ENCODE assay signal across 7 mouse cellular contexts in genomic region chr2:13572647-13573407, GRCm38 (mm10). TPM values are rescaled to one million over a fixed set of nuclear protein-coding genes. Genes with fewer than 3 reads are reported as not detected.
A peak's percentile ranks its signal among the peaks of the same experiment; 100 is the strongest.
DNase-seq lines count a peak whose midpoint lies in the region; ATAC-seq and TF ChIP-seq lines count a peak whose summit lies in the region.

No protein-coding gene starts in this region.

- no peak for DNase-seq in thymus, adult 2 months
- DNase-seq in thymus, postnatal 0 days (ENCODE audit: low spot score): no peak
- DNase-seq in splenic B cell, adult 2 months (ENCODE audit: low read depth, low spot score): peak; percentile 50
- DNase-seq in ovary, postnatal 36 days (ENCODE audit: low spot score): no peak
- no peak for DNase-seq in right cerebral cortex, postnatal 4 days

- H3K27ac ChIP-seq in thymus, adult 2 months (ENCODE audit: control insufficient read depth, insufficient read depth, low read length): peak overlapping the region; percentile 82; the same call in 1 of the 2 replicates
- peak overlapping the region; percentile 100 for H3K27ac ChIP-seq in embryonic fibroblast, embryonic 13.5 days (ENCODE audit: insufficient read depth, low read length)
- peak overlapping the region; percentile 66 for H3K27ac ChIP-seq in liver, embryonic 12.5 days

- peak overlapping the region; percentile 64 for H3K4me2 ChIP-seq in liver, embryonic 12.5 days

- peaks cover 4% of the 10 kb centered on the region for H3K4me1 ChIP-seq in thymus, adult 2 months (replicated peaks; ENCODE audit: control insufficient read depth, insufficient read depth, low read length)
- H3K4me1 ChIP-seq in embryonic fibroblast, embryonic 13.5 days (ENCODE audit: control insufficient read depth, insufficient read depth, low read length): no peaks in the 10 kb centered on the region
- H3K4me1 ChIP-seq in liver, embryonic 12.5 days: peaks cover 38% of the 10 kb centered on the region

- H3K27me3 ChIP-seq in thymus, adult 2 months (ENCODE audit: control insufficient read depth, insufficient read depth, low read length): no peaks in the 10 kb centered on the region
- H3K27me3 ChIP-seq in liver, embryonic 12.5 days (replicated peaks): peaks cover 52% of the 10 kb centered on the region
- H3K27me3 ChIP-seq in splenic B cell, adult 2 months (ENCODE audit: control insufficient read depth, insufficient read depth, low read length, poor library complexity, severe bottlenecking): no peaks in the 10 kb centered on the region

- 19% methylated on average over 12 of the region's 12 CpGs for WGBS in thymus, adult 2 months
- 5% methylated on average over 12 of the region's 12 CpGs for WGBS in liver, embryonic 12.5 days (ENCODE audit: insufficient replicate concordance)

- TF ChIP-seq POLR2A in thymus, adult 2 months (IDR thresholded peaks at IDR 0.05; ENCODE audit: control insufficient read depth, extremely low read depth, insufficient read depth, low read length, poor library complexity): no peak
- TF ChIP-seq POLR2A in embryonic fibroblast, embryonic 13.5 days (IDR thresholded peaks at IDR 0.05; ENCODE audit: low read depth, low read length): no peak; the same call in 1 of the 2 replicates

- no peak for TF ChIP-seq CTCF in thymus, adult 2 months (IDR thresholded peaks at IDR 0.05; ENCODE audit: borderline replicate concordance, control insufficient read depth, extremely low read depth, insufficient read depth, low read length, poor library complexity)
- no peak for TF ChIP-seq CTCF in embryonic fibroblast, embryonic 13.5 days (IDR thresholded peaks at IDR 0.05; ENCODE audit: borderline replicate concordance, insufficient read depth, low read length)

- no peak overlapping the region for H3K9ac ChIP-seq in liver, embryonic 12.5 days

- 0 out of 2 replicates have a peak overlapping the region, but pooled peaks have one; percentile 74 for H3K4me3 ChIP-seq in thymus, adult 2 months (ENCODE audit: control insufficient read depth, insufficient read depth, low read length)
- peak overlapping the region; percentile 48 for H3K4me3 ChIP-seq in embryonic fibroblast, embryonic 13.5 days (ENCODE audit: insufficient read depth, low read length)
- peak overlapping the region; percentile 54 for H3K4me3 ChIP-seq in liver, embryonic 12.5 days

- no peaks in the 10 kb centered on the region for H3K9me3 ChIP-seq in liver, embryonic 12.5 days (replicated peaks)

- H3K36me3 ChIP-seq in thymus, adult 2 months (ENCODE audit: control insufficient read depth, insufficient read depth, low read length): no peaks in the 10 kb centered on the region; the same call in 1 of the 2 replicates
- H3K36me3 ChIP-seq in liver, embryonic 12.5 days: peaks cover 6% of the 10 kb centered on the region; the same call in 1 of the 2 replicates
- peaks cover 4% of the 10 kb centered on the region; the same call in 1 of the 2 replicates for H3K36me3 ChIP-seq in splenic B cell, adult 2 months (ENCODE audit: control insufficient read depth, insufficient read depth, low read length, poor library complexity, severe bottlenecking)

- ATAC-seq in liver, embryonic 12.5 days: no peak

RNA-seq across cellular contexts. Expression of gene Vim, which starts 0.9 kb away (rescaled TPM):
- polyA plus RNA-seq in thymus, adult 2 months (2012; rRNA removed): 826 and 901 TPM in 2 replicates
- polyA plus RNA-seq in thymus, postnatal 0 days (2015; fragmentation: Nextera tagmentation; extraction: Ambion mirVana): 227 and 232 TPM in 2 replicates
- polyA plus RNA-seq in embryonic fibroblast, embryonic 13.5 days (2011; ENCODE audit: insufficient read length, low read depth, missing spikeins): 3,430 and 4,672 TPM in 2 replicates
- polyA plus RNA-seq in liver, embryonic 12.5 days (2016; fragmentation: Nextera tagmentation; extraction: Ambion mirVana): 114 and 120 TPM in 2 replicates

RNA-seq across cellular contexts. Expression of gene Trdmt1, which starts 28.4 kb away (rescaled TPM):
- polyA plus RNA-seq in thymus, adult 2 months (2012; rRNA removed): 2.8 and 3.0 TPM in 2 replicates
- polyA plus RNA-seq in thymus, postnatal 0 days (2015; fragmentation: Nextera tagmentation; extraction: Ambion mirVana): 16.5 and 17.2 TPM in 2 replicates
- 7.9 and 14.3 TPM in 2 replicates for polyA plus RNA-seq in embryonic fibroblast, embryonic 13.5 days (2011; ENCODE audit: insufficient read length, low read depth, missing spikeins)
- polyA plus RNA-seq in liver, embryonic 12.5 days (2016; fragmentation: Nextera tagmentation; extraction: Ambion mirVana): 6.3 and 6.6 TPM in 2 replicates
